Mouse (Mus musculus) forebrain, embryonic 16.5 days (tissue): ENCODE data around the gene Tbc1d1. TPM values are rescaled to one million over a fixed set of nuclear protein-coding genes. Genes with fewer than 3 reads are reported as not detected.
"Not testable (repeated sequence)": the region's sequence is repeated elsewhere in the genome, so short reads cannot be mapped to it uniquely, and the experiment has no call there.

Source experiments
- ATAC-seq: fragments of 200-750 bp; cut with Nextera tagmentation; 2 replicates; pipeline ENCODE4 v1.8.0; 2017; ENCODE audit warnings: mild to moderate bottlenecking, moderate library complexity
- H3K27ac ChIP-seq: fragments of 300-500 bp; sonication (generic); 2 replicates; pipeline ENCODE4 v1.5.1; 2014; ENCODE audit warnings: low read length, control low read depth
- H3K27me3 ChIP-seq: fragments of 300-500 bp; sonication (generic); replicated peaks from 2 replicates; pipeline ENCODE4 v1.6.1; 2014; ENCODE audit warnings: low read length; ENCODE audit not compliant: control insufficient read depth, insufficient read depth
- H3K36me3 ChIP-seq: fragments of 300-500 bp; sonication (generic); 2 replicates; pipeline ENCODE4 v1.6.1; 2014; ENCODE audit not compliant: control insufficient read depth, insufficient read depth
- H3K4me1 ChIP-seq: fragments of 300-500 bp; sonication (generic); replicated peaks from 2 replicates; pipeline ENCODE4 v1.6.1; 2014; ENCODE audit warnings: low read length; ENCODE audit not compliant: control insufficient read depth, insufficient read depth
- H3K4me2 ChIP-seq: fragments of 300-500 bp; sonication (generic); 2 replicates; pipeline ENCODE4 v1.6.1; 2014; ENCODE audit warnings: mild to moderate bottlenecking, low read length, control low read depth
- H3K4me3 ChIP-seq: fragments of 300-500 bp; sonication (generic); replicated peaks from 2 replicates; pipeline ENCODE4 v1.5.1; 2014; ENCODE audit warnings: mild to moderate bottlenecking, low read length, control low read depth
- H3K9ac ChIP-seq: fragments of 300-500 bp; sonication (generic); replicated peaks from 2 replicates; pipeline ENCODE4 v1.6.1; 2014; ENCODE audit warnings: low read depth, low read length, control low read depth
- H3K9me3 ChIP-seq: fragments of 300-500 bp; sonication (generic); 2 replicates; pipeline ENCODE4 v1.6.1; 2016; ENCODE audit warnings: low read length; ENCODE audit not compliant: control insufficient read depth
- WGBS: fragments of 180-500 bp; shearing (Covaris S2); extraction: QIAGEN DNeasy Blood & Tissue Kit; methylation state at CpG from one replicate; pipeline ENCODE4 v1.1.7; 2014; 5-methylcytosine and 5-hydroxymethylcytosine counted together
- polyA plus RNA-seq: library from polyadenylated mRNA; unstranded; fragments of >200 nt; fragmentation: Nextera tagmentation; extraction: Ambion mirVana; gene quantifications from 2 replicates; pipeline ENCODE4 v1.2.1, GENCODE M21; 2015

The Tbc1d1 gene
- polyA plus RNA-seq, 1 experiment from 2014 or later = 11.5 TPM

- no peak overlapping the region for H3K4me2 ChIP-seq
- no peak overlapping the region for H3K4me3 ChIP-seq
- no peak for ATAC-seq
- no peaks in the 10 kb centered on the region for H3K36me3 ChIP-seq
- H3K9ac ChIP-seq = no peak overlapping the region
- H3K4me1 ChIP-seq = peaks cover 4% of the 10 kb centered on the region
- WGBS = 84% methylated on average over 18 of the region's 18 CpGs
- H3K27me3 ChIP-seq = no peaks in the 10 kb centered on the region
- no peak overlapping the region for H3K27ac ChIP-seq
- no peaks in the 10 kb centered on the region for H3K9me3 ChIP-seq
Observed at GRCm38 (mm10) chr5:64358639-64359584, 202.8 kb downstream of the Tbc1d1 start.

GRCm38 (mm10) chr5:64360147-64360875, 204.2 kb downstream of the Tbc1d1 start:
- Histone ChIP-seq H3K4me3 (no peak overlapping the region), H3K27ac (no peak overlapping the region), H3K27me3 (no peaks in the 10 kb centered on the region), H3K4me2 (no peak overlapping the region), H3K9me3 (no peaks in the 10 kb centered on the region), H3K36me3 (no peaks in the 10 kb centered on the region), H3K9ac (no peak overlapping the region), H3K4me1 (peaks cover 18% of the 10 kb centered on the region)
- ATAC-seq = no peak
- WGBS = 81% methylated on average over 8 of the region's 8 CpGs

- not testable (repeated sequence) for H3K27me3 ChIP-seq, H3K9ac ChIP-seq, ATAC-seq, H3K27ac ChIP-seq, H3K9me3 ChIP-seq, H3K4me3 ChIP-seq, H3K36me3 ChIP-seq, H3K4me2 ChIP-seq
- peaks cover 24% of the 10 kb centered on the region for H3K4me1 ChIP-seq
Observed at GRCm38 (mm10) chr5:64360876-64361268, 204.8 kb downstream of the Tbc1d1 start.

- H3K9ac ChIP-seq = no peak overlapping the region; the same call in 1 of the 2 replicates
- no peaks in the 10 kb centered on the region for H3K9me3 ChIP-seq
- H3K4me3 ChIP-seq = no peak overlapping the region
- 53% methylated on average over 5 of the region's 5 CpGs for WGBS
- H3K36me3 ChIP-seq = no peaks in the 10 kb centered on the region
- peaks cover 37% of the 10 kb centered on the region for H3K4me1 ChIP-seq
- no peak overlapping the region for H3K4me2 ChIP-seq
- H3K27me3 ChIP-seq = no peaks in the 10 kb centered on the region
- peak overlapping the region; percentile 68 for H3K27ac ChIP-seq
- ATAC-seq = peak; percentile 21; the same call in 1 of the 2 replicates
Observed at GRCm38 (mm10) chr5:64363859-64364406, 207.8 kb downstream of the Tbc1d1 start.

- Histone ChIP-seq H3K4me1 (peaks cover 37% of the 10 kb centered on the region), H3K27ac (peak overlapping the region; percentile 68), H3K9me3 (no peaks in the 10 kb centered on the region), H3K4me3 (no peak overlapping the region), H3K36me3 (no peaks in the 10 kb centered on the region), H3K9ac (no peak overlapping the region; the same call in 1 of the 2 replicates), H3K27me3 (no peaks in the 10 kb centered on the region), H3K4me2 (peak overlapping the region; percentile 18; the same call in 1 of the 2 replicates)
- WGBS = 20% methylated on average over 7 of the region's 7 CpGs
- peak; percentile 89 for ATAC-seq
Observed at GRCm38 (mm10) chr5:64364432-64365125, 208.5 kb downstream of the Tbc1d1 start.

GRCm38 (mm10) chr5:64365187-64366066, 209.3 kb downstream of the Tbc1d1 start:
- WGBS = 50% methylated on average over 11 of the region's 11 CpGs
- Histone ChIP-seq H3K36me3 (no peaks in the 10 kb centered on the region), H3K27ac (peak overlapping the region; percentile 52), H3K9me3 (no peaks in the 10 kb centered on the region), H3K4me1 (peaks cover 37% of the 10 kb centered on the region), H3K4me2 (no peak overlapping the region), H3K27me3 (no peaks in the 10 kb centered on the region), H3K4me3 (no peak overlapping the region), H3K9ac (no peak overlapping the region)
- no peak for ATAC-seq

DNA sequence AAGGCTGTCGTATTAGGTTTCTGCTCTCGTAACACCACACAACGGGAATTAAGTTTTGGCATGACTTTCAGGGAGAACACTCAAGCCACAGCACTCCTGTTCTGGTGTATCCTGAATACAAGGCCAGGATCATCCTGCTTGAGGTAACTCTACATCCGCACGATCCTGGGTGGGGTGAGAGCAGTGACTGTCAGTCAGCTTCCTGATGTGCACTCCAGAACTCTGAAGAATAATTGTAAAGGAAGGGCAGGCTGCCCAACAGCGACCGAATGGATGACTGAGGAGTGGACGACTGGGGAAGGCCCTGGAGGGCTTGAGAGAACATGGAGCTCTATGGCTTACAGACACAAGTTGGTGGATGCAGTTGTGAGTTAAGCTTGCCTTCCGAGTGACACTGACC, 210.0 kb downstream of the Tbc1d1 start:
- no peaks in the 10 kb centered on the region for H3K36me3 ChIP-seq
- 85% methylated on average over 9 of the region's 9 CpGs for WGBS
- no peak for ATAC-seq

GRCm38 (mm10) chr5:64367426-64367825, 211.3 kb downstream of the Tbc1d1 start:
- Histone ChIP-seq H3K9ac (no peak overlapping the region), H3K9me3 (no peaks in the 10 kb centered on the region), H3K4me1 (peaks cover 37% of the 10 kb centered on the region), H3K27me3 (no peaks in the 10 kb centered on the region), H3K27ac (no peak overlapping the region), H3K4me3 (no peak overlapping the region), H3K4me2 (no peak overlapping the region), H3K36me3 (no peaks in the 10 kb centered on the region)
- 8% methylated on average over 8 of the region's 8 CpGs for WGBS
- ATAC-seq = peak; percentile 34

More for the DNA sequence above, 210.0 kb downstream of the Tbc1d1 start:
- H3K4me2 ChIP-seq = no peak overlapping the region
- no peak overlapping the region for H3K27ac ChIP-seq
- no peak overlapping the region for H3K9ac ChIP-seq
- no peak overlapping the region for H3K4me3 ChIP-seq
- no peaks in the 10 kb centered on the region for H3K9me3 ChIP-seq
- peaks cover 37% of the 10 kb centered on the region for H3K4me1 ChIP-seq
- H3K27me3 ChIP-seq = no peaks in the 10 kb centered on the region
